Mouse (Mus musculus) embryo, embryonic 10.5 days (tissue): ENCODE results near the gene Gm28551.

Source experiments
- DNase-seq: peaks from one replicate; pipeline ENCODE4 v3.0.0-alpha.2; 2015; ENCODE audit warnings: low spot score

Gm28551 gene

DNA sequence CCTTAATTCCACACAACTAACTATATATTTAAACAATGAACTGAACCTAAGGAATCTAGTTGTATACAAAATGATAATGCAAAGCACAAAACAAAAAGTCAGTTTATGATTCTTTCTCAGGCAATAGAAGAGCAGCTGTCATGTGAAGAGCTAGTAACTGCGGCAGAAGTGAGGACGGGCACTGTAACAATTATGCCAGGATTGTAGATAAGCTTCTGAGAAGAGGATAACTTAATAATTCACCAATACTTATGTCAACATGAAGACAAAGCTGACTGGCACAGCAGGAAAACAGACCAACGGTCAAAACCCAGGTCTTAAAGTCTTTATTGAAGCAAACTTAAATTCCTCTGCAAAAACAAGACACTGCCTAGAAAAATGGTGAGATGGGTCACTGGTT lies 61.3 kb downstream of the Gm28551 start:
- DNase-seq = no peak
